In genomic region chr8:35955506-35955905, GRCm38 (mm10) we compare ENCODE assay signal across 16 mouse cellular contexts.
"Had no signal": no experiment of that assay in that cellular context is flagged by ENCODE, and none has a peak within 500 bp of the region (broad histone marks: within the 10 kb centered on the region; RNA-seq: fewer than 3 reads in every experiment).

No protein-coding gene starts in this region.

- H3K36me3 ChIP-seq: lung, embryonic 15.5 days; midbrain, embryonic 13.5 days; midbrain, embryonic 15.5 days; neural tube, embryonic 12.5 days; stomach, embryonic 15.5 days had no signal

- H3K27me3 ChIP-seq: lung, embryonic 15.5 days; megakaryocyte, embryonic 14.5 days; midbrain, embryonic 13.5 days; midbrain, embryonic 15.5 days; neural tube, embryonic 12.5 days; stomach, embryonic 15.5 days had no signal

- H3K4me3 ChIP-seq: lung, embryonic 15.5 days; megakaryocyte, embryonic 14.5 days; midbrain, embryonic 13.5 days; midbrain, embryonic 15.5 days; neural tube, embryonic 12.5 days; stomach, embryonic 15.5 days had no signal

- H3K9me3 ChIP-seq: lung, embryonic 15.5 days; megakaryocyte, embryonic 14.5 days; midbrain, embryonic 13.5 days; midbrain, embryonic 15.5 days; neural tube, embryonic 12.5 days; stomach, embryonic 15.5 days had no signal

- ATAC-seq: lung, postnatal 0 days had no signal

- H3K4me1 ChIP-seq: megakaryocyte, embryonic 14.5 days; stomach, embryonic 15.5 days had no signal

- H3K27ac ChIP-seq: lung, embryonic 15.5 days; macrophage; midbrain, embryonic 13.5 days; midbrain, embryonic 15.5 days; neural tube, embryonic 12.5 days; stomach, embryonic 15.5 days had no signal

- H3K4me2 ChIP-seq: lung, embryonic 15.5 days; midbrain, embryonic 11.5 days; midbrain, embryonic 13.5 days; midbrain, embryonic 15.5 days; neural tube, embryonic 12.5 days; stomach, embryonic 15.5 days had no signal

- DNase-seq: lung, adult 2 months; lung, postnatal 14 days; lung, postnatal 36 days; right cerebral cortex, postnatal 14 days; thymus, adult 18-20 months; thymus, postnatal 14 days; thymus, postnatal 36 days had no signal

- H3K9ac ChIP-seq: lung, embryonic 15.5 days; midbrain, embryonic 13.5 days; midbrain, embryonic 15.5 days; neural tube, embryonic 12.5 days; stomach, embryonic 15.5 days had no signal
